Mouse (Mus musculus) megakaryocyte, adult 5-6 weeks (primary cell): ENCODE results near the gene Mrpl12. TPM values are rescaled to one million over a fixed set of nuclear protein-coding genes. Genes with fewer than 3 reads are reported as not detected.
"Not testable (repeated sequence)": the region's sequence is repeated elsewhere in the genome, so short reads cannot be mapped to it uniquely, and the experiment has no call there.

Source experiments
- ATAC-seq: 2 replicates; pipeline ENCODE4 v1.8.0; 2016; ENCODE audit warnings: mild to moderate bottlenecking, inconsistent platforms; ENCODE audit not compliant: poor library complexity, severe bottlenecking
- total RNA-seq, 2 experiments: library from RNA; stranded (forward) in 1 of 2; stranded (reverse) in 1 of 2; fragments of 153-499, 151-499 nt in 1 of 2; fragments of 221-1000, 200-1000 nt in 1 of 2; gene quantifications; 2 replicates each; pipeline versions ENCODE4 v1.2.3 to v1.2.4; 2015 to 2017

Gene Mrpl12
- total RNA-seq, 2 experiments from 2014 or later: 25.4 to 35.6 TPM

- ATAC-seq: no peak
Measured at GRCm38 (mm10) chr11:120507611-120508289, 23.3 kb downstream of the Mrpl12 start.

- no peak for ATAC-seq
Measured at GRCm38 (mm10) chr11:120508290-120508870, 24.0 kb downstream of the Mrpl12 start.

GRCm38 (mm10) chr11:120509940-120510339 lies 25.5 kb downstream of the Mrpl12 start:
- ATAC-seq: 0 out of 2 replicates have a peak, but pooled peaks have one; percentile 33

GRCm38 (mm10) chr11:120510375-120511030 lies 26.1 kb downstream of the Mrpl12 start:
- peak; percentile 71 for ATAC-seq

GRCm38 (mm10) chr11:120512790-120513453 lies 28.5 kb downstream of the Mrpl12 start:
- no peak for ATAC-seq

GRCm38 (mm10) chr11:120514262-120514661 lies 29.8 kb downstream of the Mrpl12 start:
- ATAC-seq: not testable (repeated sequence)

GRCm38 (mm10) chr11:120515611-120516010 lies 31.2 kb downstream of the Mrpl12 start:
- peak; percentile 79 for ATAC-seq

- ATAC-seq: no peak
Measured at GRCm38 (mm10) chr11:120517147-120517546, 32.7 kb downstream of the Mrpl12 start.

GRCm38 (mm10) chr11:120518027-120518426 lies 33.6 kb downstream of the Mrpl12 start:
- ATAC-seq: peak; percentile 71

- no peak for ATAC-seq
Measured at GRCm38 (mm10) chr11:120518558-120518957, 34.1 kb downstream of the Mrpl12 start.

- peak; percentile 77 for ATAC-seq
Measured at GRCm38 (mm10) chr11:120519738-120520137, 35.3 kb downstream of the Mrpl12 start.

- ATAC-seq: no peak
Measured at GRCm38 (mm10) chr11:120520498-120520897, 36.1 kb downstream of the Mrpl12 start.

GRCm38 (mm10) chr11:120520967-120521540 lies 36.6 kb downstream of the Mrpl12 start:
- ATAC-seq: no peak

- ATAC-seq: no peak
Measured at GRCm38 (mm10) chr11:120522581-120522980, 38.2 kb downstream of the Mrpl12 start.

- peak; percentile 96 for ATAC-seq
Measured at GRCm38 (mm10) chr11:120525959-120526358, 41.5 kb downstream of the Mrpl12 start.

- no peak for ATAC-seq
Measured at GRCm38 (mm10) chr11:120527690-120528354, 43.4 kb downstream of the Mrpl12 start.

GRCm38 (mm10) chr11:120528903-120529302 lies 44.5 kb downstream of the Mrpl12 start:
- no peak for ATAC-seq

GRCm38 (mm10) chr11:120530085-120530964 lies 45.9 kb downstream of the Mrpl12 start, which contains the start of gene Gcgr:
Gene Gcgr (plus strand): TSS chr11:120530699.
- ATAC-seq: 0 out of 2 replicates have a peak, but pooled peaks have one; percentile 28

GRCm38 (mm10) chr11:120531646-120532045 lies 47.2 kb downstream of the Mrpl12 start:
- no peak for ATAC-seq
